8 mouse cellular contexts compared by ENCODE assay signal in the genomic region with DNA sequence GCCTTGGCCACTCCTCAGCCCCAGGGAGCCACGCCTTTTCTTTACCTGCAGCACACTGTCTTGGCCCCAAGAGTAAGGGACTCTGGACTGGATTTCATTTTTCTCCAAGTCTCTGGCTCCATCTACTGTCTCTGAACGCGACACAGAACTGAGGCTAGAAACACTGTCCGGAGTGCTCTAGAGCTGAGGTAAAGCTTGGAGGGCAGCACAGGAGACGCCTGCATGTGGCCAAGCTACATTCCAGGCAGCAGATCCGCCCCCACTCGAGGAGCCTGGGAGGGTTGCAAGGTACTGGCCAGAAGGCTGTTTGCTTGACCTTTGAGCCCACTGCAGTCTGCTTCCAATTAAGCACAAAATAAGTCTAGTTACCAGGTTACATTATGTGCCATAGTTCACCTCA.
DNase-seq lines count a peak whose midpoint lies in the region; ATAC-seq lines count a peak whose summit lies in the region.

No protein-coding gene starts in this region.

- no peak overlapping the region for H3K4me3 ChIP-seq in stomach, embryonic 15.5 days (replicated peaks)

- no peak overlapping the region for H3K4me2 ChIP-seq in stomach, embryonic 15.5 days

- no peaks in the 10 kb centered on the region for H3K4me1 ChIP-seq in stomach, embryonic 15.5 days

- H3K36me3 ChIP-seq in stomach, embryonic 15.5 days: no peaks in the 10 kb centered on the region

- no peaks in the 10 kb centered on the region for H3K27me3 ChIP-seq in stomach, embryonic 15.5 days (replicated peaks)

- ATAC-seq in stomach, embryonic 15.5 days (ENCODE audit: insufficient read depth, low FRiP score, low read depth): peak; percentile 65

- 30% methylated on average over 7 of the region's 7 CpGs for WGBS in stomach, embryonic 15.5 days

- DNase-seq in adrenal gland, postnatal 14 days: peak; percentile 31
- no peak for DNase-seq in adrenal gland, postnatal 25 days
- peak; percentile 18 for DNase-seq in retina, embryonic 14.5 days (ENCODE audit: low spot score)
- no peak for DNase-seq in retina, postnatal 1 day
- DNase-seq in kidney, postnatal 36 days: peak; percentile 81 to 94
- no peak for DNase-seq in cerebellum, adult 9-10 months
- no peak for DNase-seq in layer of hippocampus, adult 9-10 months (ENCODE audit: low spot score)

- H3K27ac ChIP-seq in stomach, embryonic 15.5 days: no peak overlapping the region

- H3K9me3 ChIP-seq in stomach, embryonic 15.5 days: no peaks in the 10 kb centered on the region

- H3K9ac ChIP-seq in stomach, embryonic 15.5 days: no peak overlapping the region

Comparison
In these comparisons a context has a peak if more than half of its experiments do, and no peak if none do; other contexts are left out.
1. DNase-seq: peak in adrenal gland, postnatal 14 days (single experiment), retina, embryonic 14.5 days (single experiment) and kidney, postnatal 36 days (2 of 2); none in adrenal gland, postnatal 25 days (single experiment), retina, postnatal 1 day (single experiment), cerebellum, adult 9-10 months (single experiment) and layer of hippocampus, adult 9-10 months (single experiment).